Mouse (Mus musculus) erythroblast, embryonic 14.5 days (primary cell): ENCODE measurements around the gene Eepd1.

Source experiments
- GATA1 ChIP-seq: IDR thresholded peaks from 2 replicates; pipeline ENCODE4 v1.6.1; 2012; ENCODE audit warnings: low read length, inconsistent platforms, mixed read lengths
- TAL1 ChIP-seq: IDR thresholded peaks from 3 replicates; pipeline ENCODE4 v1.6.1; 2012; ENCODE audit warnings: low read length, inconsistent platforms, mixed read lengths

DNA sequence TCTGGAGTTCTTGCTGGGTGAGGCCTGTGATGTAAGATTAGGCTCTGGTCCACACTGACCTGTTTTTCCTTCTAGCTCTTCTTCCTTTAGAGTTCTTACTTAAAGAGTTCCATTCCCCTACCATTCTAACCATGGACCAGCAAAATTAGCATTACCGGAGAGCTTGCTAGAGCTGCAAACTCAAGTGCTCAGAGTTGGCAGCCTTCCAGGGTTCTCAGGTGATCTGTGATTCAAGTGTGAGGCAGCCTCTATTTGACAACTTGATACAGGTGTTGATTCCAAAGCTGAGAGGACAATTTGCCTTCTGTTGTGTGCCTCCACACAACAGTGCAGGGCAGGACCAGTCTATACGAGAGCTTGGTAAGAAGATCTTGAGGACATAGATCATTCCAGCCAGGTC, 31.7 kb downstream of the Eepd1 start:
- TF ChIP-seq GATA1 (no peak), TAL1 (no peak)
